Mouse (Mus musculus) CH12.LX (cell line): ENCODE data around the gene Zbtb20. TPM values are rescaled to one million over a fixed set of nuclear protein-coding genes. Genes with fewer than 3 reads are reported as not detected.

ENCODE experiments used
- DNase-seq: peaks from one replicate; pipeline ENCODE4 v3.0.0-alpha.2; 2013; ENCODE audit errors: extremely low read depth
- H3K27ac ChIP-seq: 2 replicates; pipeline ENCODE4 v1.5.1; 2012; ENCODE audit warnings: low read depth, mild to moderate bottlenecking, control low read depth, moderate library complexity; ENCODE audit not compliant: insufficient read depth
- H3K27me3 ChIP-seq: replicated peaks from 2 replicates; pipeline ENCODE3; 2012; ENCODE audit warnings: inconsistent platforms
- H3K36me3 ChIP-seq, 2 experiments: replicated peaks in 1 of 2; 2 replicates each; pipeline versions ENCODE3 to v1.6.1; 2012; ENCODE audit warnings: inconsistent platforms in 1 of 2, low read length in 1 of 2, mild to moderate bottlenecking in 1 of 2, mixed read lengths in 1 of 2, moderate library complexity in 1 of 2; ENCODE audit not compliant: control insufficient read depth in 1 of 2, insufficient read depth in 1 of 2
- H3K4me1 ChIP-seq, 2 experiments: 2 replicates each; pipeline ENCODE4 v1.6.1; 2012; ENCODE audit warnings: inconsistent platforms in 1 of 2, moderate library complexity in 1 of 2; ENCODE audit not compliant: insufficient read depth in 2 of 2, control insufficient read depth in 1 of 2
- H3K4me2 ChIP-seq: 2 replicates; pipeline ENCODE4 v1.6.1; 2012; ENCODE audit warnings: low read depth, mild to moderate bottlenecking, control low read depth; ENCODE audit not compliant: poor library complexity, insufficient read depth, severe bottlenecking
- H3K4me3 ChIP-seq, 3 experiments: fragments of 150-350 bp in 1 of 3; sonication (generic) in 1 of 3; replicated peaks in 1 of 3; 2 replicates each; pipeline versions ENCODE3 to v1.5.1; 2011 to 2012; ENCODE audit warnings: low read depth in 2 of 3, low read length in 2 of 3, mild to moderate bottlenecking in 2 of 3, moderate library complexity in 2 of 3, control low read depth in 1 of 3, improper control_type of control experiment in 1 of 3, inconsistent platforms in 1 of 3, mixed read lengths in 1 of 3; ENCODE audit not compliant: poor library complexity in 1 of 3
- H3K79me2 ChIP-seq: replicated peaks from 2 replicates; pipeline ENCODE4 v1.6.1; 2012; ENCODE audit warnings: mild to moderate bottlenecking, moderate library complexity; ENCODE audit not compliant: control insufficient read depth, poor library complexity, insufficient read depth, severe bottlenecking; ENCODE audit errors: extremely low read depth
- H3K9ac ChIP-seq: 2 replicates; pipeline ENCODE4 v1.6.1; 2012; ENCODE audit warnings: low read depth, mild to moderate bottlenecking, control low read depth, moderate library complexity; ENCODE audit not compliant: insufficient read depth
- H3K9me3 ChIP-seq: replicated peaks from 2 replicates; pipeline ENCODE3; 2012; ENCODE audit warnings: low read length, inconsistent platforms, mixed read lengths
- CHD2 ChIP-seq: IDR thresholded peaks from 2 replicates; pipeline ENCODE4 v1.6.1; 2011; ENCODE audit warnings: low read length, improper control_type of control experiment
- ELF1 ChIP-seq: IDR thresholded peaks from 2 replicates; pipeline ENCODE4 v1.6.1; 2014; ENCODE audit warnings: low read depth, mild to moderate bottlenecking, inconsistent platforms, low read length, improper control_type of control experiment
- JUND ChIP-seq: conservative IDR thresholded peaks from 2 replicates; pipeline ENCODE4 v1.6.1; 2011; ENCODE audit warnings: low read depth, low read length, improper control_type of control experiment
- KAT2A ChIP-seq: IDR thresholded peaks from 2 replicates; pipeline ENCODE4 v1.6.1; 2012; ENCODE audit warnings: low read length, improper control_type of control experiment, inconsistent platforms; ENCODE audit not compliant: insufficient replicate concordance
- MAFK ChIP-seq: IDR thresholded peaks from 2 replicates; pipeline ENCODE4 v1.6.1; 2011; ENCODE audit warnings: low read length, improper control_type of control experiment; ENCODE audit not compliant: insufficient replicate concordance
- MAX ChIP-seq: IDR thresholded peaks from 2 replicates; pipeline ENCODE4 v1.6.1; 2011; ENCODE audit warnings: low read length, improper control_type of control experiment
- MAZ ChIP-seq: IDR thresholded peaks from 2 replicates; pipeline ENCODE4 v1.6.1; 2012; ENCODE audit warnings: low read depth, mild to moderate bottlenecking, inconsistent platforms, low read length, improper control_type of control experiment, moderate library complexity
- NELFE ChIP-seq: IDR thresholded peaks from 2 replicates; pipeline ENCODE4 v1.6.1; 2011; ENCODE audit warnings: low read depth, low read length, improper control_type of control experiment
- POLR2A ChIP-seq: IDR thresholded peaks from 2 replicates; pipeline ENCODE4 v1.6.1; 2011; ENCODE audit warnings: low read depth, mild to moderate bottlenecking, improper control_type of control experiment, low read length
- SIN3A ChIP-seq: IDR thresholded peaks from 2 replicates; pipeline ENCODE4 v1.6.1; 2012; ENCODE audit warnings: low read length, improper control_type of control experiment, inconsistent platforms
- TBP ChIP-seq: conservative IDR thresholded peaks from 2 replicates; pipeline ENCODE4 v1.6.1; 2011; ENCODE audit warnings: low read depth, low read length, improper control_type of control experiment
- UBTF ChIP-seq: IDR thresholded peaks from 2 replicates; pipeline ENCODE4 v1.6.1; 2012; ENCODE audit warnings: low read depth, mild to moderate bottlenecking, inconsistent platforms, low read length, improper control_type of control experiment, moderate library complexity
- dilution Hi-C: fragments of 300-500 bp; cut with MboI; formaldehyde crosslinking; loops from 2 replicates; pipeline ENCODE4 v1.14.3; 2020; ENCODE audit warnings: low sequenced_read_pairs; ENCODE audit not compliant: extremely low pct_unique_long_range_greater_than_20kb, extremely low pct_ligation_motif_present
- in situ Hi-C: fragments of 300-500 bp; cut with MboI; formaldehyde crosslinking; loops from 3 replicates; pipeline ENCODE4 v1.14.3; 2019; ENCODE audit warnings: low sequenced_read_pairs, low pct_ligation_motif_present, low pct_unique_long_range_greater_than_20kb, mixed read lengths
- polyA plus RNA-seq: library from polyadenylated mRNA; unstranded; fragments of >175 nt; gene quantifications from 2 replicates; pipeline ENCODE4 v1.2.1, GENCODE M21; 2012; ENCODE audit warnings: low read depth; ENCODE audit not compliant: insufficient read length
- total RNA-seq, 2 experiments: library from RNA; depleted of rRNA; stranded (reverse); fragments of 300-350 nt in 1 of 2; fragments of >200 nt in 1 of 2; gene quantifications; 2 replicates each; pipeline ENCODE4 v1.2.3; 2012 to 2014

The Zbtb20 gene
- total and polyA plus RNA-seq, 3 experiments: 24.9 to 58.0 (median 51.6) TPM

DNA sequence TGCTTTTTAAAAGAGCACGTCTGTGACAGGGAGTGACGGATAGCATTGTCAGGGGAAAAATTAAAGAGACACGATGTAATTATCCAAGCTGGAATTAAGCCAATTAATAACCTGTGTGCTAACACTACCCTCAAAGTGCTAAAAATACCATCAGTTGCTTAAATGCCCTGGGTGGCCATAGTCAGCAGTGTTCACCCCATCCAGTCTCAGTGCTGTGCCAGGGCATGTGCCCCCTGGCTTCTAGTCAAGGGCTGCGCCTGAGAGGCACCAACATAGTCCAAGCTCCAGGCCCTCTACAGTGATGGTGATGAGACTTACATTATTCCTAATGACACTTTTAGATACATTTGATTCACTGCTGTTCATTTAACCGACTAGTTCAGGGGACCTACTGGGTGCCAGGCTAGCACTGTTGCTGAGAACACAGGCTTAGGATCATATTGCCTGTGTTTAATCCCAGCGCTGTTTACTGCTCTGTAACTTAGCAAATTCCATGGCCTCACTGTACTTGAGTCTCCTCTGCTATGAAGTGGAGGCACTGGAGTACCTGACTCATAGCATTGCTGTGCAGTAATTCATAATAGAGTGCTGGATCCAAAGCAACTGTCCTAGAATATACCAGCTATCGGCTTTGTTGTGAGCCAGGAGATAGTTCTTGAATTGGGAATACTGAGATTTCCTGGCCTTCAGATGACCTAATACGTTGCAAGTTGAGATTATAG, 624.6 kb downstream of the Zbtb20 start:
- TF ChIP-seq MAZ (no peak), POLR2A (0 out of 2 replicates have a peak, but pooled peaks have one; percentile 40), KAT2A (no peak), NELFE (no peak), TBP (0 out of 2 replicates have a peak, but pooled peaks have one; percentile 20)
- Histone ChIP-seq H3K9me3 (no peaks in the 10 kb centered on the region), H3K4me1 (peaks cover 29 to 65% of the 10 kb centered on the region in 2 experiments), H3K27ac (peak overlapping the region; percentile 96), H3K36me3 (peaks cover 0 to 6% of the 10 kb centered on the region in 2 experiments), H3K27me3 (no peaks in the 10 kb centered on the region), H3K9ac (peak overlapping the region; percentile 99), H3K4me3 (peak overlapping the region in 2 of 3 experiments; percentile 0 to 6), H3K4me2 (peak overlapping the region; percentile 79), H3K79me2 (peaks cover 88% of the 10 kb centered on the region)
- in situ Hi-C loops: loop anchor here (10.0 kb wide), 2 partner anchors 45 to 195 kb away; no protein-coding TSS in a partner anchor
- dilution Hi-C loops: no loop called here
- no peak for DNase-seq

- Histone ChIP-seq H3K27ac (peak overlapping the region; percentile 96), H3K36me3 (peaks cover 0 to 6% of the 10 kb centered on the region in 2 experiments), H3K9me3 (no peaks in the 10 kb centered on the region), H3K4me3 (peak overlapping the region in 2 of 3 experiments; percentile 4 to 6)
- TF ChIP-seq POLR2A (0 out of 2 replicates have a peak, but pooled peaks have one; percentile 56), UBTF (no peak), ELF1 (no peak), SIN3A (no peak), CHD2 (no peak), MAX (no peak), MAFK (no peak), JUND (no peak), TBP (peak; percentile 92), KAT2A (no peak)
- TF ChIP-seq, all 38 proteins: peak for 2
- peak; percentile 80 for DNase-seq
- Histone ChIP-seq H3K79me2 (peaks cover 83% of the 10 kb centered on the region), H3K4me1 (peaks cover 23 to 55% of the 10 kb centered on the region in 2 experiments), H3K4me2 (peak overlapping the region; percentile 79), H3K9ac (peak overlapping the region; percentile 99), H3K27me3 (no peaks in the 10 kb centered on the region)
- dilution Hi-C loops: no loop called here
- in situ Hi-C loops: loop anchor here (10.0 kb wide), 2 partner anchors 46 to 194 kb away; no protein-coding TSS in a partner anchor
These were observed 625.6 kb downstream of the Zbtb20 start for GRCm38 (mm10) chr16:43501284-43501683.
